Mouse (Mus musculus) A20 (cell line): Measurements from ENCODE around the gene Cmc2.

Experiments
- DNase-seq: peaks from one replicate; pipeline ENCODE4 v3.0.0-alpha.2; 2011; ENCODE audit warnings: low read depth, low spot score

Cmc2 gene

DNA sequence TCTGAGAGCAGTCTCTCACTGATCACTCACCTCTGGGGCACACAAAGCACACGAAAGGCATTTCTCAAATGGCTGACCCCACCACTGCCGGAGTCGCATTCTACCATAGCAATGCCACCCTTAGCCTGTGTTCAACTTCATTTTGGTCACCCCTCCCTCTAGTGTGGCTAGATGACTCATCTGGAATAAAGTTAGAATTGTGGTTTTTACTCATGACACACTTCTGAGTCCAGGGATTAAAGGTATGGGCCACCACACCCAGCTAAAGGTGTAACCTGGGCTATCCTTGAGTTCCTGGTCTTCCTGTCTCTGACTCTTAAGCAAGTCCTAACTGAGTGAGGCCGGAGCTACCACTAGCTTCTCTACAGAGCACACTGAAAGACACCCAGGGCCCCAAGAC, 15.4 kb downstream of the Cmc2 start:
- no peak for DNase-seq

DNA sequence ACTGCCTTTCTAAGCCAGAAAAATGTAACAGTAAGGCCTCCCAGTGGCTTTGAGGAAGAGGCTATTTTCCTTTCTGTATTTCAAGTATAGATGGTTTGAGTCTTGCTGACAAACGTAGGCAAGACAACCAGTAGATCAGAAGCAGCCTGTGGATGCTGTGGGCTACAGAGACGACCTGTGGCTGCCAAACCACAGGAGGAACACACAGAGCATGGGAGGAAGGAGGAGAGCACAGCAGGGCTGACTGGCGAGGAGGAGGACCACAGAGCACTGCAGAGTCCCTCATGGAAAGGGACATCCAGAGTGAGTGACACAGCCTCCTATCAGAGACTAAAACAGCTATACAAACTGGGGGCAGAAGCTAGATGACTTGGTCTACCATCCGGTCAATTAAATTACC, 16.0 kb downstream of the Cmc2 start:
- DNase-seq: no peak

DNA sequence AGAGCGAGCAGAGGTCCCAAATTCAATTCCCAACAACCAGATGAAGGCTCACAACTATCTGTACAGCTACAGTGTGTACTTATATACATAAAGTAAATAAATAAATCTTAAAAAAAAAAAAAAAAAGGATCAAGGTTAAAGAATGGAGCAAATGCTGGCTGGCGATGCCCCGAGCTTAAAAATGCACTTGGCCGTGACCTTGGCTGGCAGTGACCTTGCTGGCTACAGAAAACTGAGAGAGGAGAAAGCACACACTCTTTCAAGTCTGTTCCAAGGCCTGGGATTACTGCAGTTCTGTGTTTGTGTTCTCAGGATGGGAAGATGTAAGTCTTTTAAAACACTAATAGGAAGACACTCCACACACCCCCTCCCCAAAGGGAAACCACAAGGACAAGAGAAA, 16.5 kb downstream of the Cmc2 start:
- no peak for DNase-seq

DNA sequence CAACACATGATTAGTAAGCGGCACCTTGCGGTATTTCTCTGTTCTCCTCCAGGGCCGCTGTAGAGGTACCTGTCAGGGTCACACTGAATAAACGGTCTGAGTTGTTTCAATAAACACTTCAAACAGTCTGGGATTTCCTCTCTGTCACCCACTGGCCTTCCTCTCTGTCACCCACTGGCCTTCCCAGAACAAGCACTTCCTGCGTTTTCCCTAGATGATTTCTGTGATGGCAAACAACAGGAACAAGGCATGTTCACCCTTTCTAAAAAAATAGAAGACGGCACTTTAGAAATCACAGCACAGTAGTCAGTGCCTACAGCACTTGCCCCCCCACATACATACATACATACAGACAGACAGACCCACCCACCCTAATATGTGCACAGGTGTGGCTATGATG, 25.7 kb downstream of the Cmc2 start:
- no peak for DNase-seq

DNA sequence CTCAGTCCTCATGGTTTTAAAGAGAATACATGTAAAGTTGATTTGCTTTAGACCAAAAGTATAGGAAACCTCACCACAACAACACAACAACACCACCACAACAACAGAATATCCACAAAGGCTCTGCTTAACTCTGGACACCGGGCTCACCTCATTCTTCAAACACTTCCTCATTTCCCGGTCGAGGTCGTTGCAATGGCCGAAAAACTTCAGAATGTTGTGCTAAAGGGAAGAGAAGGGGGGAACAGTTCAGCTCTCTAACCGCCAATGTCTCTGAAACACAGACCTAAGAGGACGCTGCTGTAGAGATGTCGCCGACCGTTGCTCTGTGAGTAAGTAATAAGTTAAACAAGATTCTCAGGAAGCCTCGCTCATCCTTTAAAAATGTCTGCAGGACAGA, 27.3 kb downstream of the Cmc2 start:
- DNase-seq: no peak

DNA sequence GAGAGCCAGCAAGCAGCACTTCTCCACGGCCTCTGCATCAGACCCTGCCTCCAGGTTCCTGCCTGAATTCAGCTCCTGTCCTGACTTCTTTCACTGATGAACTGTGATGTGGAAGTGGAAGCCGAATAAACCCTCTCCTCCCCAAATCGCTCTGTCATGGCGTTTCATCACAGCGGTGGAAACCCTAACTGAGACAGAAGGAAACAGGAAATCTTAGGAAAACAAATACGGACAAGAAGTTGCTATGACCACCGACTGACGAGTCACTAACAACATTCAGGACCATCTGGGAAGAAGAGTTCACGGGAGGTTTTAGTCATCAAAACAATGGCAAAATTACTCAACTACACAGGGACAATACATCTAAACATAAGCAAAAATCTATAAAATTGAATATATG, 28.6 kb downstream of the Cmc2 start:
- no peak for DNase-seq

DNA sequence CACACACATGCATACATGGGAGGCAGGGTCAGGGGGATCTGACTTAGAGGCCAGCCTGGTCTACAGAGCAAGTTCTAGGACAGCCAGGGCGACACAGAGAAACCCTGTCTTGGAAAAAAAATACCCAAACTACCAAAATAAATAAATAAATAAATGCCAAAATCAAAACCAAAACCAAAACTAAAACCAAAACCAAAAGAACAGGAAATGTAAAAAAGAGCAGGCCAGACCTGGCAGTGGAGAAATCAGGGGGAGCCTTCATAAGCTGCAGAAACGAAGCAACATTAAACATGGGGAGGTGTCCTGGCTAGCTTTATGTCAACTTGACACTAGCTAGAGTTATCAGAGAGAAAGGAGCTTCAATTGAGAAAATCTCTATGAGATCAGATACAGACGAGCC, 29.1 kb downstream of the Cmc2 start:
- no peak for DNase-seq

DNA sequence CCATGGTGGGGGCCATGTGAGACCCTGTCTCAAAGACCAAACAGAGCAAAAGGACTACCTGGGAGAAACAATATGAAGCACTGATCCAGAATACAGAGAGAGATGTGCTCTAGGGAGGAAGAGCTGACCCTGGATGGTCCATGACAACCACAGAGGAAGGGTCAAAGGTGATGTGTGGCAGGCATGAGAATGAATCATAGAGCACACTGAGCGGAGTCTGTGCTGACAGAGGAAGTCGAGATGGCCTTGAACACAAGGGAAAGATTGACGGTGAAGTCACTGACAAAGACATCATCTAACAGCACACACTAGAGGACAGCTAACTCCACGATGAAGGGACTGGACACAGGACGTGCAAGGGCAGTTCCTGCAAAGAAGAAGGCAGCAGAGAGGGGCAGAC, 29.8 kb downstream of the Cmc2 start:
- no peak for DNase-seq

DNA sequence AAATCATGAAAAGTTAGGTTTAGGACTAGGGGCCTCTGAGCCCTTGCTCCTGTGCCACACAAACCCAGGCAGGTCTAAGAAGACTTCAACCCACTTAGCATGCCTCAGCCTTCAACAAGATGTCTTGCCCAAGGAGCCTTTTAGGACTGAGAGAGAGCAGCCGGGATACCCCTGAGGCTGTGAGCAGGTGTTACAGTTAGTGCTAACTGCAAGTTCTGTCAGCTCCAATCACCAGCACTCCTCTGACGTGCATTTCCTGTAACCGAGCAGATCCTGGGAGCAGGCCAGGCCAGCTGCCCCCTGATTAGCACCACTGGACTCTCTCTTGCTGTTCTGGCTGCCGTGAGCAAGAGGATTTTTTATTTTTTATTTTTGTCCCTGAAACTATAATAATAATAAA, 33.4 kb downstream of the Cmc2 start:
- DNase-seq: no peak

DNA sequence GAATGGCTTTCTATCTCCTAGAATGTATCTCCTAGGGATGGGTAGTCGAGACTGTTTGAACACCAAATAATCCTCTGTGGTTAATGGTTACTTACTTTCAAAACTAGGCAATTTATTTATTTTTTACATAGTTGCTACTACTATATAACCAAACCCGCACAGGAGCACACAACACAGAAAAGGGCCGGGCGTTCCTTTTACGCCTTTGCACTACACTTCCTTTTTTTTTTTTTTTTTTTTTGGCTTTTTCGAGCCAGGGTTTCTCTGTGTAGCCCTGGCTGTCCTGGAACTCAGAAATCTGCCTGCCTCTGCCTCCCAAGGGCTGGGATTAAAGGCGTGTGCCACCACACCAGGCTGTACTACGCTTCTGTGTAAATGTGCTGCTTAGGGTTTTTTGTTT, 39.9 kb downstream of the Cmc2 start:
- DNase-seq: no peak

DNA sequence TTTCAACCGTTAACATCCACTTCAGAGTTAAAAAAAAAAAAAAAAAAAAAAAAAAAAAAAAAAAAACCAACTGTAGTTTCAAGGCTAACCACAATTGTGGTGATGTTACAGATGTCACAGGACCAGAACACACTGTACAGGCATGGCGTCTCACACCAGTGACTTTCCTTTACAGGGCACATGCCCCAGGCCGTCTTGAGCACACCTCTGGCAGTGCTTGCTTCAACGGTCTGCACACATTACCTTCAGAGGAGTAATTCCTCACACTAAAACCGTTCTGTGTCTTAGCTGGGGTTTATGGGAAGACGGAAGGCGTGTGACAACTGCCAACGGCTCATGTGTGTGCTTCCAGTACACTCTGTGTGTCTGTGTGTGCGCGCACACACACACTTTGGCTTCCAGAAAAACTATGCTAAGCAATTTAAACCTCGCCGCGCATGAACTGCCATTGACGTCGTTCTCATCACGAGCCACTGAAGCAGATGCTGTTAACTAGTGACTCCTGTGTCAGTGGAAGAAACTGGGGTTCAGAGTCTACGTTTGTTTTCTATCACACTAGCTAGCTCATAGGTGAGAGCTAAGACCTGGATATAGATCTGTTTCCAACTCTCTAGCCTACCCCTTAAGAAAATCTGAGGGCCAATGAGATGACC, 45.3 kb downstream of the Cmc2 start:
- DNase-seq: peak; percentile 52

DNA sequence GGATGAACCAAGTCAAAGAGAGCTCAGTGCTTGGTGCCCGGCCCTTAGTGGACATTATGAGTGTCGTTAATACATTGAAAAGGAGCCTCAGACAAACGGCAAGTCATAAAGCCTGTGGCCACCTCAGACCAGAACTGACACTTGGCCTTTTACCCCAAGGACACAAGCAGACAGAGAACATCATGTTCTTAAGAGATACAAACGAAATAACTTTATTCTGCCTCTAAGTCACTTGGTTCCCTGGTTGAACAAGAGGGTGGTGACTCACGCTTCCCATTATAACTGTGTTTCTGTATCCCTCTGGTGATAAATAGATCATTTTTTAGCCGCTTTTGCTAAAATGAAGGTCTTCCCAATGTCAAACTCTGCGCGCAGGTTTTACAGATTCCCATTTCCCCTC, 47.3 kb downstream of the Cmc2 start:
- DNase-seq: no peak

DNA sequence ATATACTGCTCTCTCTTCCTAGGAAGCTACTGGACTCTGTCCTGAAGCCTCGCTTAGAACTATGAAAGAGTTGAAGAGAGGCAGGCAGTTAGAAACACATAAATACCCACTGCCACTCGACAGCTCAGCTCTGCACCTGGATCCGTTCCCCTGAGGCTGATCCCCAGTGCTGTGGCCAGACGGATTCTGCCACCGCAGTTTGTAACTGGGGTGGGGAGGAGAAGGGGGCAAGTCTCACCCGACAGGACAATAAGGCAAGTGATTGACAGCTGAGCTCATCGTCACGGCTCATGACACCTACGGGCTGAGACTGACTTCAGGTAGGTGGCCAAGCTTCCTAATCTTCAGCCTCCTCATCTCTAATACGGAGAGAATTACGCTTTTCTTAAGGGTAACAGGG, 47.7 kb downstream of the Cmc2 start:
- no peak for DNase-seq

DNA sequence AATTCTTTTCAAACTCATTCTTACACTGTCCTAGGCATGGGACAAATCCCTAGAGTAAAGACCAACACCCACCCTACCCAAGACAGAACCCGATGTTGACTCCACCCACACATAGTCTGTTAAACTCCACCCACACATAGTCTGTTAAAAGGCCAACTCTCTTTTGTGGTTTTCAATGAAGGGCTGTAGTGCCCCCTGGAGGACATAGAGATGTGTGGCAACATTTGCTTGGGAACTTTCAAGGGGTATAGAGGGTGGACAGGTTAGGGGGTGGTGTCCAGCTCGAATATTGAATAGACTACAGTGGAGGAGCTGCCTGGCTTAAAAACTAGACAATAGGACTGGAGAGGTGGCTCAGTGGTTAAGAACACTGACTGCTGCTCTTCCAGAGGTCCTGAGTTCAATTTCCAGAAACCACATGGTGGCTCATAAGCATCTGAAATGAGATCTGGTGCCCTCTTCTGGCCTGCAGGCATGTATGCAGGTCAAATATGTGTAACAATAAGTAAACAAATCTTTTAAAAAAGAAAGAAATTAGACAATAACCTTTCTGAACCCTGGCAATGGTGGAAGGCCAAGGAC, 48.4 kb downstream of the Cmc2 start:
- peak; percentile 85 for DNase-seq

DNA sequence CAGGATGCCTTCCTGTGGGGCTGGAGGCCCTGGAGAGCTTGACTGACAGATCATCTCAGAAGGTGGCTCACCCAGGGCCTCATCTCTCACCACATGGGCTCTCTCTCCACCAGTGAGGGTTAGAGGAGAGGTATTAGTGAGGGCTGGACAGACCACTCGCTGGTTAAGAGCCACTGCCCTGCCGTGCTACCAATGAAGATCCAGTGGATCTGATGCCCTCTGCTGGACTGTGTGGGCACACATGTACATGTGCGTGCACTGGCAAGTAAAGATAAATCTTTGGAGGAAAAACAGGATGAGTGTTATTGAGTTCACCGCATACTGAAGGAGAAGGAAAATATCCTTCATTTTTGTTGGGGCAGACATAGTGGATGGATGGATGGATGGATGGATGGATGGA, 52.6 kb downstream of the Cmc2 start:
- DNase-seq: peak; percentile 51

DNA sequence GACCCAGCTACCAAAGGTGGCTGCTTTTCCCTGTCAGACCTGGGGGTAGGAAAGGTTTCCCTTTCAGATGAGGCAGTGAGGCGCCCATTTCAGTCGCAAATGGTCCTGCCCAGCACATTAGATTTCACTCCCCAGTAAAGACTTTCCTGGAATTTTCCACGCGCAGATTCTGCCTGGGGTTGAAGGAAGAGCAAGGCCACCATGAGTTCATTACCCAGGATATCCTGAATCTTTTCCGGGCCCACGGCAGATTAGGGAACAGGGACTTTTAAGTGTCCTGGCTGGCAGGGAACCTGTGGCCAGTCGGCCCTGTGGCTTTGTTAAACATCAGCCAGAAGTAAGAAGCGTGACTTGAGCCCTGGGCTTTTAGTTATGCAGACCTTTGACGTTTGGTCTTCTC, 53.9 kb downstream of the Cmc2 start:
- no peak for DNase-seq

DNA sequence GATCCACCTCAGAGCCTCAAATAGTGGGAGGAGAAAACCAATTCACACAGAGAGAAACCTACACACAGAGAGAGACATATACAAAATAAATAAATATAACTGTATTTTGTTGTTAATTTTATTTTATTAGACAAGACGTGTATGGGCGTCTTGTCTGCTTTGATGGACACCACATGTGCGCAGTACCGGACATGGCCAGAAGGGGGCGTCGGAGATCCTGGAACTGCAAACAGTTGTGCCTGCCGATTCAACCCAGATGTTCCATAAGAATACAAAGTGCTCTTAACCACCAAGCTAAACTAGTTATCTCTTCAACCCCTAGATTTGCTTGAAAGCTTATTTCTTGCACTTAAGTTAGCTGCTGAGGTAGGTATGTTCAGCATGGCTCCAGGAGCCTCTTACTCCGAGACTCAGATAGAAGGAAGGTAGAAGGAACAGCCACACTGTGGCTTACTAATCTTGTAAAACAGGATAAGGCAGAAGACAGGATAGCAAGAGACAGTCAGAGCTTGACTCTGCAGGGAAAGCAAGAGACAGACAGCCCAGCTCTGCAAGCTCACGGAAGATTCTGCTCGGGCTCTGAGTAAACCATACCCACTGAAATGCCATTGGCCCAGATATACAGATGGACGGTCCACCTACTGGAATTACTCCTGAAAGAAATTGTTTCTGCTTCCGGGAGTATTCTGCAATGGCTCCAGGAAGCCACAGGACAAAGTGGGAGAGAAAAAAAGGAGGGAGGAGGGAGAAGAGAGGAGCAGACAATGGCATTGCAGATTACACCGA, 54.9 kb downstream of the Cmc2 start:
- peak; percentile 49 for DNase-seq

DNA sequence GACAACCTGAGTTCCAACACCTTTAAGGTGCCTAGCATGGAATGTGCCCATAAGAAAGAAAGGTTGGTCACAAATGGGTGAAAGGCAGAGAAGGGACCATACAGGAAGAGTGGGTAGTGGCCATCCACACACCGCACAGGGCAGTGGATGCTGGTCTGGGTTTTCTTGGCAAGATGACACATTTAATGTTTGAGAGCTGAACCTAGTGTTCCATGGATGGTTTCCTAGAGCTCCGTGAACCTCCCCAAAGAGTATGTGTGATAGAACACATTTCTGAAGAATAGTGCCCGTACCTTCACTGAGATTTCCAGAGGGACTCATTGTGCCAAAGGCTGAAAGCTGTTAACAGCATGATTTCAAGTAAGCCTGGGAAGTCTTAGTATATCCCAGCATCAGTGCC, 56.7 kb downstream of the Cmc2 start:
- no peak for DNase-seq

DNA sequence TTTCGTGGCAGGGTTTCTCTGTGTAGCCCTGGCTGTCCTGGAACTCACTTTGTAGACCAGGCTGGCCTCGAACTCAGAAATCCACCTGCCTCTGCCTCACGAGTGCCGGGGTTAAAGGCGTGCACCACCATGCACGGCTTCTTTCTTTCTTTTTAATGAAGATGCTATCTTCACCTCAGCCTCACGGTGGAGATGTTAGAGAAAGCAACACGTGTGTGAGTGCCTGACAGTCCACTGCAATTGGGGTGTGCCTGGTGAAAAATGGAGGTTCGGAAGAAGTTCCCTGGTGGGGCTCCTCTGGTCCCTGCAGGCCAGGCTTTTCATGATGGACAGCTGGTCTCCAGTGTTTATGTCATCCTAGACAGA, 57.2 kb downstream of the Cmc2 start:
- DNase-seq: no peak

DNA sequence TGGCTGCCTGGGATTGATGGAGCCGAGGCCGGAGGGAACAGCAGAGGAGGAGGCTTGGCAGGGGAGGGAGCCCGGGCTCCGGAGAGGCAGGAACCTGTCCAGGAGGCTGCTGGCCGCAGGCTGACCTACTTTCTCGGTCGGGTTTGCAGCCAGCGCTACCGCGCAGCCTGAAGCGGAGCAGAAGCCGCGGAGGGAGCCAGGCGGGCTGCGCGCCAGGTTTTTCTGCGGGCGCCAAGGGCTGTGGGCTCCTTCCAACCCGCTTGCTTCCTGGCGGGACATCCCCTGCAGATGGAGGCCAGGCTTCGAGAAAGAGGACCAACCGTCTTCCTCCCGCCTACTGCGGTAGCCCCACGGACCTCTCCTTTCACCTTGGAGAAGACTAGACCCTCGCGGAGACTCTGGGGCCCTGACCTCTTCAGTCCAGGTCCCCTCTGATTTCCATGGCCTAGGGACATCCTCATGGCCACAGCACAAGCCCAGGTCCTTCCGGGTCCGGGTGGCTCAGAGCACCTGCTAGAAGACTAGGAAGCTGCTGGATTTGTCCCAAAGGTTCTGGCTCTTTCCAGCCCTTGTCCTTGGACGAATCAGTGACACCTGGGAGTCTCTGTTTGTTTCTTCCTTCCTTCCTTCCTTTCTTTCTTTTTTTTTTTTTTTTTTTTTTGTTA, 57.8 kb downstream of the Cmc2 start:
- no peak for DNase-seq

DNA sequence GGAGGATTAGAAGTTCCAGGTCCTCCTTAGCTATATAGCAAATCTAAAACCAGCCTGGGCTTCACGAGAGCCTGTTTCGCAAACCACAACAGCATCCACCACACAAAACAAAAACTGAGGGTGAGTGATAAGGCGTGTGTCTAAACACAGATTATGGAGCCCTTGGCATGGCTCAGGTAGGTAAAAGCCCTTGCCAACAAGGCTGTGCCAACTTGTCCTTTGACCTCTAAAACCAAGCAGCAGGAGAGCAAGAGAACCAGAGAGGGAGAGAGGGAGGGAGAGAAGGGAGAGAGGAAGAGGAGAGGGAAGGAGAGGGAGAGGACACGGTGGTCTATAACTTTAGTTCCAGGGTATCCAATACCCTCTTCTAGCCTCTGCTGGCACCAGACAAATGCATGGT, 59.1 kb downstream of the Cmc2 start:
- DNase-seq: no peak

DNA sequence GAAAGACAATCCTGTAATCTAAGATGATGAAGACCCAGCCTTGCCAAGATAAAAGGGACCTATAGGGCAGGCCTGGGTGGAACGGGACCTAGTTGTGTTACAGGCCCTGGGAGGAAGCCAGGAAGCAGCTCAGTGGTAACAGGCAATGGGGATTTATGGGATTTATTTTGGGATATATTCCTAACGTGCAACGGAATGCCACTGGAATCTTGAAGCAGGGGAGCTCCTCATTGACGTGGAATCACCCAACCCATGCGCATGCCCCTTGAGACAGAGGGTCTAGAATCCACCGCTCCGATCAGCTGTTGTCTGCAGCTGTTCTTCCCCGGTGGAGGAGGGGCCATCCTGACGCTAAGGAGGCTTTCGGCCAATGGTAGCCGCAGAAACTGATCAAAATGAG, 69.2 kb downstream of the Cmc2 start:
- no peak for DNase-seq

DNA sequence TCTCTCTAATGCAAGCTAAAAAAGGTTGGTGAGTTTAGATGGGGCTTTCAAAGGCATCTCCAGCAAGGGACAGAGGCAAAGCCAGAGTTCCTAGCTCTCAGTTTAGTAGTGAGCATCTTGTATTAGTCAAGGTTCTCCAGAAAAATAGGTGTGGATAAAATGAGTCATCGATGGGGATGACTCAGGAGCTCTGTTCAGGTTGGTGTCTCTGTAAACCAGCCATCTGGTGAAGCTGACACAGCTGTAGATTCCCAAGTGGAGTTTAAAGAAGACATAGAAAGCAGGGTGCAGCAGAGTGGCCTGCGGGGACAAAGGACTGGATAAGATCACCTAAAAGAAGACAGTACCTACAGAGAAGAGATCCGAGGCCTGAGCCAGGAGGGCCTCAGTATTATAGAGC, 73.2 kb downstream of the Cmc2 start:
- no peak for DNase-seq
